Mouse (Mus musculus): ENCODE measurements around the gene Samd13. TPM values are rescaled to one million over a fixed set of nuclear protein-coding genes. Genes with fewer than 3 reads are reported as not detected.

Gene Samd13
- polyA plus RNA-seq, 1 experiment from 2014 or later, result 1.2 TPM

- H3K27me3 ChIP-seq (ENCODE audit: insufficient read depth, low read length), result no peaks in the 10 kb centered on the region
- WGBS, result 67% methylated on average over 9 of the region's 9 CpGs
- TF ChIP-seq CTCF (IDR thresholded peaks at IDR 0.05; ENCODE audit: low read depth), result no peak
- no peak overlapping the region for H3K9ac ChIP-seq
- no peaks in the 10 kb centered on the region for H3K4me1 ChIP-seq (ENCODE audit: insufficient read depth)
- H3K9me3 ChIP-seq (ENCODE audit: low read depth, low read length), result no peaks in the 10 kb centered on the region
- DNase-seq (no peak), ATAC-seq (ENCODE audit: insufficient read depth) (no peak)
- H3K4me3 ChIP-seq (ENCODE audit: low read depth, low read length), result no peak overlapping the region
- no peak overlapping the region for H3K27ac ChIP-seq (ENCODE audit: low read depth)
- H3K4me2 ChIP-seq, result no peak overlapping the region
- H3K36me3 ChIP-seq (ENCODE audit: insufficient read depth), result no peaks in the 10 kb centered on the region
These were observed 80.7 kb downstream of the Samd13 start for GRCm38 (mm10) chr3:146604647-146605046.

GRCm38 (mm10) chr3:146602531-146602930 is 82.9 kb downstream of the Samd13 start:
- 68% methylated on average over 3 of the region's 3 CpGs for WGBS
- DNase-seq, result no peak

GRCm38 (mm10) chr3:146601205-146601604 is 84.2 kb downstream of the Samd13 start:
- H3K9me3 ChIP-seq (ENCODE audit: low read depth, low read length), result no peaks in the 10 kb centered on the region
- ATAC-seq (ENCODE audit: insufficient read depth), result no peak
- no peak for DNase-seq
- TF ChIP-seq CTCF (IDR thresholded peaks at IDR 0.05; ENCODE audit: low read depth), result no peak
- H3K9ac ChIP-seq, result no peak overlapping the region
- no peaks in the 10 kb centered on the region for H3K4me1 ChIP-seq (ENCODE audit: insufficient read depth)
- H3K36me3 ChIP-seq (ENCODE audit: insufficient read depth), result no peaks in the 10 kb centered on the region
- no peak overlapping the region for H3K4me2 ChIP-seq
- no peak overlapping the region for H3K27ac ChIP-seq (ENCODE audit: low read depth)
- H3K27me3 ChIP-seq (ENCODE audit: insufficient read depth, low read length), result no peaks in the 10 kb centered on the region
- no peak overlapping the region for H3K4me3 ChIP-seq (ENCODE audit: low read depth, low read length)
- WGBS, result 57% methylated on average over 2 of the region's 2 CpGs

More at GRCm38 (mm10) chr3:146602531-146602930, 82.9 kb downstream of the Samd13 start:
- no peaks in the 10 kb centered on the region for H3K27me3 ChIP-seq (ENCODE audit: insufficient read depth, low read length)
- H3K4me2 ChIP-seq, result no peak overlapping the region
- H3K27ac ChIP-seq (ENCODE audit: low read depth), result no peak overlapping the region
- H3K4me3 ChIP-seq (ENCODE audit: low read depth, low read length), result no peak overlapping the region
- TF ChIP-seq CTCF (IDR thresholded peaks at IDR 0.05; ENCODE audit: low read depth), result no peak
- no peak for ATAC-seq (ENCODE audit: insufficient read depth)
- no peaks in the 10 kb centered on the region for H3K4me1 ChIP-seq (ENCODE audit: insufficient read depth)
- H3K36me3 ChIP-seq (ENCODE audit: insufficient read depth), result no peaks in the 10 kb centered on the region
- H3K9ac ChIP-seq, result no peak overlapping the region
- H3K9me3 ChIP-seq (ENCODE audit: low read depth, low read length), result no peaks in the 10 kb centered on the region

- DNase-seq, result no peak
- H3K4me2 ChIP-seq, result no peak overlapping the region
- no peaks in the 10 kb centered on the region for H3K36me3 ChIP-seq (ENCODE audit: insufficient read depth)
- no peaks in the 10 kb centered on the region for H3K27me3 ChIP-seq (ENCODE audit: insufficient read depth, low read length)
- no peak overlapping the region for H3K27ac ChIP-seq (ENCODE audit: low read depth)
- 78% methylated on average over 6 of the region's 6 CpGs for WGBS
- no peak overlapping the region for H3K4me3 ChIP-seq (ENCODE audit: low read depth, low read length)
- TF ChIP-seq CTCF (IDR thresholded peaks at IDR 0.05; ENCODE audit: low read depth), result no peak
- no peak for ATAC-seq (ENCODE audit: insufficient read depth)
- no peaks in the 10 kb centered on the region for H3K9me3 ChIP-seq (ENCODE audit: low read depth, low read length)
- no peak overlapping the region for H3K9ac ChIP-seq
- H3K4me1 ChIP-seq (ENCODE audit: insufficient read depth), result no peaks in the 10 kb centered on the region
These were observed 86.0 kb downstream of the Samd13 start for GRCm38 (mm10) chr3:146599198-146599900.

GRCm38 (mm10) chr3:146598411-146598810 is 87.0 kb downstream of the Samd13 start:
- H3K4me3 ChIP-seq (ENCODE audit: low read depth, low read length), result no peak overlapping the region
- H3K9ac ChIP-seq, result no peak overlapping the region
- WGBS, result 41% methylated on average over 6 of the region's 6 CpGs
- no peak for ATAC-seq (ENCODE audit: insufficient read depth)
- no peaks in the 10 kb centered on the region for H3K36me3 ChIP-seq (ENCODE audit: insufficient read depth)
- no peak for TF ChIP-seq CTCF (IDR thresholded peaks at IDR 0.05; ENCODE audit: low read depth)
- no peak overlapping the region for H3K27ac ChIP-seq (ENCODE audit: low read depth)
- H3K4me2 ChIP-seq, result no peak overlapping the region; the same call in 1 of the 2 replicates
- no peaks in the 10 kb centered on the region for H3K27me3 ChIP-seq (ENCODE audit: insufficient read depth, low read length)
- no peaks in the 10 kb centered on the region for H3K4me1 ChIP-seq (ENCODE audit: insufficient read depth)
- peak; percentile 39 for DNase-seq
- no peaks in the 10 kb centered on the region for H3K9me3 ChIP-seq (ENCODE audit: low read depth, low read length)

GRCm38 (mm10) chr3:146596864-146597263 is 88.5 kb downstream of the Samd13 start:
- H3K27me3 ChIP-seq (ENCODE audit: insufficient read depth, low read length), result no peaks in the 10 kb centered on the region
- DNase-seq (no peak), ATAC-seq (ENCODE audit: insufficient read depth) (no peak)
- H3K4me2 ChIP-seq, result no peak overlapping the region
- no peaks in the 10 kb centered on the region for H3K9me3 ChIP-seq (ENCODE audit: low read depth, low read length)
- H3K4me3 ChIP-seq (ENCODE audit: low read depth, low read length), result no peak overlapping the region
- H3K27ac ChIP-seq (ENCODE audit: low read depth), result no peak overlapping the region
- TF ChIP-seq CTCF (IDR thresholded peaks at IDR 0.05; ENCODE audit: low read depth), result no peak
- H3K36me3 ChIP-seq (ENCODE audit: insufficient read depth), result no peaks in the 10 kb centered on the region
- no peak overlapping the region for H3K9ac ChIP-seq
- no peaks in the 10 kb centered on the region for H3K4me1 ChIP-seq (ENCODE audit: insufficient read depth)
- 86% methylated on average over 7 of the region's 7 CpGs for WGBS

GRCm38 (mm10) chr3:146596387-146596786 is 89.0 kb downstream of the Samd13 start:
- 82% methylated on average over 8 of the region's 8 CpGs for WGBS
- H3K9ac ChIP-seq, result no peak overlapping the region
- no peaks in the 10 kb centered on the region for H3K27me3 ChIP-seq (ENCODE audit: insufficient read depth, low read length)
- no peak overlapping the region for H3K4me3 ChIP-seq (ENCODE audit: low read depth, low read length)
- no peaks in the 10 kb centered on the region for H3K36me3 ChIP-seq (ENCODE audit: insufficient read depth)
- no peak overlapping the region for H3K27ac ChIP-seq (ENCODE audit: low read depth)
- no peak for DNase-seq
- H3K4me1 ChIP-seq (ENCODE audit: insufficient read depth), result no peaks in the 10 kb centered on the region
- H3K9me3 ChIP-seq (ENCODE audit: low read depth, low read length), result no peaks in the 10 kb centered on the region
- no peak for ATAC-seq (ENCODE audit: insufficient read depth)
- TF ChIP-seq CTCF (IDR thresholded peaks at IDR 0.05; ENCODE audit: low read depth), result no peak
- no peak overlapping the region for H3K4me2 ChIP-seq
